Mouse (Mus musculus): ENCODE measurements around the gene Parp8. TPM values are rescaled to one million over a fixed set of nuclear protein-coding genes. Genes with fewer than 3 reads are reported as not detected.
A peak's percentile ranks its signal among the peaks of the same experiment; 100 is the strongest.

The Parp8 gene
- polyA plus RNA-seq, 2 experiments: 20.0 to 37.7 TPM

GRCm38 (mm10) chr13:117026276-117026780 is 991 bp upstream of the Parp8 start:
- no peak overlapping the region for H3K9ac ChIP-seq (ENCODE audit: low read depth, low read length, severe bottlenecking)
- peak overlapping the region; percentile 76 for H3K4me2 ChIP-seq (replicated peaks; ENCODE audit: low read depth, low read length, severe bottlenecking)
- 50% methylated on average over 7 of the region's 7 CpGs for WGBS
- H3K4me1 ChIP-seq (ENCODE audit: control insufficient read depth, insufficient read depth, low read length): peaks cover 16% of the 10 kb centered on the region
- H3K27me3 ChIP-seq (ENCODE audit: control insufficient read depth, insufficient read depth, low read length): no peaks in the 10 kb centered on the region
- ATAC-seq (ENCODE audit: low FRiP score, low read depth) (no peak), DNase-seq (ENCODE audit: low spot score) (no peak)
- H3K4me3 ChIP-seq (replicated peaks; ENCODE audit: low read length): peak overlapping the region; percentile 85
- no peaks in the 10 kb centered on the region for H3K36me3 ChIP-seq (ENCODE audit: control insufficient read depth, insufficient read depth, low read length)
- peak overlapping the region; percentile 94; the same call in 1 of the 2 replicates for H3K27ac ChIP-seq (replicated peaks; ENCODE audit: low read depth, low read length)
- no peak for TF ChIP-seq POLR2A (IDR thresholded peaks at IDR 0.05; ENCODE audit: borderline replicate concordance, extremely low read depth, insufficient read depth, insufficient read length)
- H3K9me3 ChIP-seq (ENCODE audit: control insufficient read depth, low read length): no peaks in the 10 kb centered on the region

DNA sequence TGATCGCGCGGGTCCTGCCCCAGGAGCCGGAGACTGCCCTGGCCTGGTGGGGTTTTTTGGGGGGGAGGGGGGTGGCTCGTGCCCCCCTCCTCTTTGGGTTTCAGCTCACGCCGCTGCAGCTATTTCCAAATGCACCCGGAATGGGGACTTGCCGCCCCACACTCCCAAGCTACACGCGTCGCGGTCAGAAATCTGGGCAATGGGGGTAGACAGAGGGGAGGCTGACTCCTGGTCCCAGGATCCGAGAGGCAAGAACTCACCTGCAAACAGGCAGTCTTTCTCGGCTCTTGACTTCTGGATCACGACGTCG is 466 bp downstream of the Parp8 start:
- Histone ChIP-seq H3K4me2 (replicated peaks; ENCODE audit: low read depth, low read length, severe bottlenecking) (peak overlapping the region; percentile 76), H3K4me3 (replicated peaks; ENCODE audit: low read length) (peak overlapping the region; percentile 85), H3K27ac (replicated peaks; ENCODE audit: low read depth, low read length) (peak overlapping the region; percentile 94), H3K27me3 (ENCODE audit: control insufficient read depth, insufficient read depth, low read length) (no peaks in the 10 kb centered on the region), H3K9ac (ENCODE audit: low read depth, low read length, severe bottlenecking) (peak overlapping the region; percentile 91), H3K4me1 (ENCODE audit: control insufficient read depth, insufficient read depth, low read length) (peaks cover 20% of the 10 kb centered on the region), H3K36me3 (ENCODE audit: control insufficient read depth, insufficient read depth, low read length) (no peaks in the 10 kb centered on the region), H3K9me3 (ENCODE audit: control insufficient read depth, low read length) (no peaks in the 10 kb centered on the region)
- no peak for TF ChIP-seq POLR2A (IDR thresholded peaks at IDR 0.05; ENCODE audit: borderline replicate concordance, extremely low read depth, insufficient read depth, insufficient read length)
- DNase-seq (ENCODE audit: low spot score): no peak
- WGBS: 0% methylated on average over 17 of the region's 18 CpGs
- peak; percentile 44 for ATAC-seq (ENCODE audit: low FRiP score, low read depth)

DNA sequence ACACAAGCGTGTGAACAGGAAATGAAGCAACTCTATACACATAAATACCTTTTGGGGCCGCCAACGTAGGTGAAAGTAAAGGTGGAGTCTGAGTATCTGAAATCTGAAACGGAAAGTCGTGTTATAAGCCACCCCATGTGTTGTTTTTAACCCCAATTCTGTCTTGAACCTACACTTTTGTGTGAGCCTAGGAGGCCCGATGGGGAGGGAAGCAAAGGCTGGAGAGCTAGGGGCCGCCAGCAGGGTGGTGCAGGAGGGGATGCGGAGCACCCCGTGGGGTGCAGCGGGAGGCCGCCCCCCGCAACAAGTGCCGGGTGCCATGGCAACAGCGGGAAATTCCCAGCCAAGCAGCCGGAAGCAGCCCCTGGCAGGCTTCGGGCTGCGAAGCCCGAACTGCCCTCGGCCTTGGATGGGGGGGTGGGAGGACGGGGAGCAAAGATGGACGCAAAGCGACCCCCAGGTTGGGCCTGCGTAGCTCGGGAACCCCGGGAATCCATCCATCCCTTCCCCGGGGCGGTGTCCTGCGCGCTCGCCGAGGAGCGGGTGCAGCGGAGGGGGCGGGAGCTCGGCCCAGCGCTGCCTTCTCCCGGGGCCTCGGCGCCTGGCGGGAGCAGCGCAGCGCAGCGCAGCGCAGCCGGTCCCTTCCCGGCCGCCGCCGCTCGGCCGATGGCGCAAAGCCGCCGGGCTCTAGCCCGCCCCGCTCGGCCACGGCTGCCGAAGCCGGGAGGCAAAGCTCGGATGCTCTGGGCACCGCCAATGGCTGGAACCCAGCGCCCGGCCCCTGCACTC is 1.0 kb downstream of the Parp8 start:
- peak overlapping the region; percentile 91 for H3K9ac ChIP-seq (ENCODE audit: low read depth, low read length, severe bottlenecking)
- TF ChIP-seq POLR2A (IDR thresholded peaks at IDR 0.05; ENCODE audit: borderline replicate concordance, extremely low read depth, insufficient read depth, insufficient read length): 0 out of 2 replicates have a peak, but pooled peaks have one; percentile 27
- H3K27me3 ChIP-seq (ENCODE audit: control insufficient read depth, insufficient read depth, low read length): no peaks in the 10 kb centered on the region
- H3K9me3 ChIP-seq (ENCODE audit: control insufficient read depth, low read length): no peaks in the 10 kb centered on the region
- DNase-seq (ENCODE audit: low spot score): peak; percentile 62
- H3K27ac ChIP-seq (replicated peaks; ENCODE audit: low read depth, low read length): peak overlapping the region; percentile 94
- under 1% methylated on average over 48 of the region's 64 CpGs for WGBS
- peak overlapping the region; percentile 85 for H3K4me3 ChIP-seq (replicated peaks; ENCODE audit: low read length)
- peaks cover 20% of the 10 kb centered on the region for H3K4me1 ChIP-seq (ENCODE audit: control insufficient read depth, insufficient read depth, low read length)
- H3K36me3 ChIP-seq (ENCODE audit: control insufficient read depth, insufficient read depth, low read length): no peaks in the 10 kb centered on the region
- peak overlapping the region; percentile 76 for H3K4me2 ChIP-seq (replicated peaks; ENCODE audit: low read depth, low read length, severe bottlenecking)
- peak; percentile 75 for ATAC-seq (ENCODE audit: low FRiP score, low read depth)

DNA sequence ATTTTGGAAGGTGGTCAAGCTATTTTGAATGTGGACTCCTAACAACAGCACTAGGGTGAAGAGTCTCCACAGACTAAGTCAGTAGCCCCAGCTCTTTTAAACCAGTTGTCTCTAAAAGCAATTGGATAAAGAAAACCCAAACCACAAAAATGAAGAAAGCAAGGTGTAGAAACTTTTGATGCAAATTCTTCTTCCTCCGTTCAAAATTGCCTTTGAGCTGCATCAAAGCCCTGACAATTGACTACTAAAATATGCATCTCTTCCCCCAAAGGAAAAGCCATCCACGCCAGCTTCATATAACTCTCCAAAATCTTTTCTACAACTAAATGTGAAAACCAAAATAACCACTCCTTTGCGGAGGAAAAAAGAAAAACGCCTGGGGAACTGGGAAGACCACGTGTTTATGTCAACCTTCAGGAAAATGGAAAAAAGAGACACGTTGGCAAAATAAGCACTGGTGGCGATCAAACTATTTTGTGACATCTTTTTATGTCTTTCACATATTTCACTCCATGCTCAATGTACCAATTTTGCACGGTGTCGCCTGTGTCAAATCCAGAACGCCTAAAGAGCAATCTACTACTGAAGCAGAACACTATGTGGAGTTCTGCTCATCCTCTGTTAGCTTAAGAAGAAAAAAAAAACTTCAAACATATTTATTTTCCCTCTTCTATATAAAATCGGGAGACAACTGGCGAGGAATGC is 1.8 kb downstream of the Parp8 start:
- peak overlapping the region; percentile 91 for H3K9ac ChIP-seq (ENCODE audit: low read depth, low read length, severe bottlenecking)
- H3K4me1 ChIP-seq (ENCODE audit: control insufficient read depth, insufficient read depth, low read length): peaks cover 20% of the 10 kb centered on the region
- WGBS: 8% methylated on average over 12 of the region's 12 CpGs
- no peak for ATAC-seq (ENCODE audit: low FRiP score, low read depth)
- H3K27ac ChIP-seq (replicated peaks; ENCODE audit: low read depth, low read length): peak overlapping the region; percentile 94; the same call in 1 of the 2 replicates
- H3K4me3 ChIP-seq (replicated peaks; ENCODE audit: low read length): peak overlapping the region; percentile 85
- TF ChIP-seq POLR2A (IDR thresholded peaks at IDR 0.05; ENCODE audit: borderline replicate concordance, extremely low read depth, insufficient read depth, insufficient read length): no peak
- H3K36me3 ChIP-seq (ENCODE audit: control insufficient read depth, insufficient read depth, low read length): no peaks in the 10 kb centered on the region
- H3K9me3 ChIP-seq (ENCODE audit: control insufficient read depth, low read length): no peaks in the 10 kb centered on the region
- DNase-seq (ENCODE audit: low spot score): no peak
- peak overlapping the region; percentile 76 for H3K4me2 ChIP-seq (replicated peaks; ENCODE audit: low read depth, low read length, severe bottlenecking)
- no peaks in the 10 kb centered on the region for H3K27me3 ChIP-seq (ENCODE audit: control insufficient read depth, insufficient read depth, low read length)

DNA sequence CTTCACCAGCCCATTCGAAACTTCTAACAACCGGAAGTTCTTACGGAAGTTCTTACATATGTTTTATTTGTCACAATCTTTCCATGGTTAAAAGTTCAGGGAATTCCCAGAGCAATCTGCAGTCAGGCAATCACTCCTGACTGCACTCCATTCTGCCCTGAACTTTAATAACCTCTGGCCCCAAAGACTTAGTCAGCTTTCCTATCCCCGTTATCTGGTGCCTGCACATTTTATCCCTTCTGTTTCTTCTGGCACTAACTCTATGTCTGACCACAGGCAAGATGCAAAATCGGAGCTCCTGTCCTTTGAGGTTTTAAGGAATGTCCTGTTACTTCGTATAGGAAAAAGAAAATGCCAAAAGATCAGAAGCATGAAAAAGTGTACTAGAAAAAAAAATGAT is 4.7 kb downstream of the Parp8 start:
- 62% methylated on average over 6 of the region's 6 CpGs for WGBS
- TF ChIP-seq POLR2A (IDR thresholded peaks at IDR 0.05; ENCODE audit: borderline replicate concordance, extremely low read depth, insufficient read depth, insufficient read length): no peak
- no peak for ATAC-seq (ENCODE audit: low FRiP score, low read depth)
- Histone ChIP-seq H3K4me3 (replicated peaks; ENCODE audit: low read length) (no peak overlapping the region), H3K4me1 (ENCODE audit: control insufficient read depth, insufficient read depth, low read length) (peaks cover 10% of the 10 kb centered on the region), H3K27me3 (ENCODE audit: control insufficient read depth, insufficient read depth, low read length) (no peaks in the 10 kb centered on the region), H3K27ac (replicated peaks; ENCODE audit: low read depth, low read length) (no peak overlapping the region), H3K36me3 (ENCODE audit: control insufficient read depth, insufficient read depth, low read length) (no peaks in the 10 kb centered on the region), H3K9ac (ENCODE audit: low read depth, low read length, severe bottlenecking) (no peak overlapping the region), H3K9me3 (ENCODE audit: control insufficient read depth, low read length) (no peaks in the 10 kb centered on the region), H3K4me2 (replicated peaks; ENCODE audit: low read depth, low read length, severe bottlenecking) (no peak overlapping the region)
- no peak for DNase-seq (ENCODE audit: low spot score)

All from limb, embryonic 14.5 days (tissue).